Mouse (Mus musculus) lung, postnatal 14 days (tissue): ENCODE measurements around the gene Ppil1.

Source experiments
- DNase-seq: peaks from one replicate; pipeline ENCODE4 v3.0.0; 2021

Gene Ppil1

DNA sequence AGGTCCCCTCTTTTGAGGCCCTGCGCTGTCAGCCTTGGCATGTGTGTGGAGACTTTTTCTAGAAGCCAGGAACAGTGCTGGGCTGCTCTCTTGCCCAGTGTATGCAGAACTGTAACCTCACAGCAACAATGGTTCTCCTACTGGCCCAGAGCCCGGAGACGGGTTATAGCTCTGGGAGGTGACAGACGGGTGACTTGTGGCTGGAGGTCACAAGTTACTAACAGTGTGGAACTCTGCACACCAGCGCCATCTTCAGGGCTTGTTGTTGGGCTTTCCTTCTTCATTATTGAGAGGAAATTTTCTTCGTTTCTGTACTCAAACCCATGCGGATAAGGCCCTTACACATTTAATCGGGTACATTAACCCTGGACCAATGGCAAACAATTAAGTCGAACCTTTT lies 14.5 kb downstream of the Ppil1 start:
- peak; percentile 77 for DNase-seq

DNA sequence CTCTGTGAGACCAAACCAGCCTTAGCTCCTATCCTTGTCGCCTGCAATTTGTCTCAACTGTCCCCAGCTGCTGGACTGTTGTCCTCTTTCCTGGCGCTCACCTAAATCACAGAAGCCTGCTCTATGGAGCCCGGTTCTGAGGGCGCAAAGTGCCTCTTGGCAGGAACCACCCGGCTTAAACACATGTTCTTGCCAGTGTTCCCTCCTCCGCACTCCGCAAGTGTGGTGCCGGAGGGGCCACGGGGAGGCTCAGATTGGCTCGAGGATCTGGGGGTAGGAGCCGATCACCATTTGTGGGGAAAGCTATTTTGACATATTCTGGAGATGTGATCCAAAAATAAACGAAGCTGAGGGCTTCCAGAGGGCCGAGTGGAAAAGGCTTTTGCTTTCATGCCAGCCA lies 16.1 kb downstream of the Ppil1 start:
- DNase-seq: no peak

DNA sequence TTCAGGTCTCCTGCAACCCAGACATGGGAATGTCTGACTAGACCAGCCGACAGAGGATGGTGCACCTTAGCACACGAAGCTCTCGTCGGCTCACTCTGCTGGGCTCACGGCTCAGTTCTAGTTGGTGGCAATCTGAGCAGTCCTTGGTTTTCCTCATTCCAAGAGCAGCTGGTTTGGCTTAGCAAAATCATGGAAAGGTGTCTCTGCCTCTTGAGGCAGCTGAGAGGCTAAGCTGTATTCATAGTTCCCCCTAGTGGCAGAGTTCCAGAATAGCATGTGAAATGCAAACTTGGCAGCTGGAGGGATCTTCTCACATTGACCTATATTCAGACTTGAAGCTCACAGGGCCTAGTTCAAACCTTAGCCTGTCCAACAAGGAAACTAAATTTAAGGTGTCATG lies 17.4 kb downstream of the Ppil1 start:
- DNase-seq: peak; percentile 53

DNA sequence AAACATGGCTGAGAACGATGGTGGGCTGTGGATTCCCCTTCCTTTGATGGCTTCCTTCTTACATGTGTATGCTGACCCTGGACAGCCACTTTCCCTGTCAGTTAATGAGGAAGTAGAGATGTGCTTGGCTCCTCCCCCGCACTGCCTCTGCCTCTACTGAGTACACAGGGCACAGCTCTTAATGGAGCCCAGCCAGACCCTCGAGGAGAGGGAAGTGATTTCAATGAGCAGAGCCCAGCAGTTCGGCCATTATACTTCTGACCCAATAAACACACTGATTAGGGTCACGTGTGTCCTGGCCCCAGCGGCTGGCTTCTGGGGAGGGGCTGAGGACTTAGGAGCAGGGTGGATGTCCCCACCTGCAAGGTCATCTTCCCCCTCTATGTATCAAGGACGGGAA lies 18.3 kb downstream of the Ppil1 start:
- no peak for DNase-seq

DNA sequence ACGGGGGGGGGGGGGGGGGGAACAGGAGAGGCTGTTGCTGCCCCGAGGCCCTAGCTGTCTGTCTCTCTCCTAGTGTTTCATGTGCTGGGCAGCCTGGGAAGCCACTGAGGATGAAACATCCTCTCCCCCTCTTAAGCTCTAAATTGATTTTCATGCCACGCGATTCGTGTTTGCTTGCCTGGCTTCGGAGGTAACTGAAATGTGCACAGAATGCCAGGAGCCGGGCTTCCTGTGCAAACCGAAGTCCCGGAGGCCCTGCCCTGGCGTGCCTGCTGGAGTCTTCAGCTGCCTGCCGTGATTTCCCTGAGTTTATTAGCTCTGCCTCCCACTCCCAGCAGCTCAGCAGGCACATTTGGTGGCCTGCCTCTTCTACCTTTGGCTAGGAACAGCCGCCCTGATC lies 19.1 kb downstream of the Ppil1 start:
- DNase-seq: no peak

DNA sequence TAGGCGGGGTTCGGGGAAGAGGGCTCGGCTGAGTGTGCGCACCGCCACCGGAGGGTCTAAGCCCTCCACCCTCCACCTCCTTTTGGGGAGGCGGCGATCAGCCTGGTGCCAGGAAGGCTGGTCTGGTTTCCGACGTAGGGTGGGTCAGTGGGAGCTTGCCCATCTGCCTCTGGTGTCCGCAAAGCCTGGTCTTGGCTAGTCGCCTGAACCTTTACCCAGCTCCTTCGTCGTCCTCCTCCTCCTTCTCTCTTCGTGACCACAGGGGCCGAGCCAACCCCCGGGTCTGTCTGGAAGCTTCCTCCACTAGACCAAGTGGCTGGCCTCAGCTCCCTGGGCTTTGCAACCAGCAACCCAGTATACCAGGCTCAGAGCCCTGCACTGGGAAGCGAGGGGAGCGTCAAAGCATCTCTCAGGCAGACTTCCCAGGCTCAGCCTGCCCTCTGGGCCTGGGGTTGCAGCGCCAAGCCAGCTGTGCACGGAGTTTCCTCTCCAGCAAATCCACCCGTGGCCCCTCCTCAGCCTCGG lies 25.5 kb downstream of the Ppil1 start:
- no peak for DNase-seq

DNA sequence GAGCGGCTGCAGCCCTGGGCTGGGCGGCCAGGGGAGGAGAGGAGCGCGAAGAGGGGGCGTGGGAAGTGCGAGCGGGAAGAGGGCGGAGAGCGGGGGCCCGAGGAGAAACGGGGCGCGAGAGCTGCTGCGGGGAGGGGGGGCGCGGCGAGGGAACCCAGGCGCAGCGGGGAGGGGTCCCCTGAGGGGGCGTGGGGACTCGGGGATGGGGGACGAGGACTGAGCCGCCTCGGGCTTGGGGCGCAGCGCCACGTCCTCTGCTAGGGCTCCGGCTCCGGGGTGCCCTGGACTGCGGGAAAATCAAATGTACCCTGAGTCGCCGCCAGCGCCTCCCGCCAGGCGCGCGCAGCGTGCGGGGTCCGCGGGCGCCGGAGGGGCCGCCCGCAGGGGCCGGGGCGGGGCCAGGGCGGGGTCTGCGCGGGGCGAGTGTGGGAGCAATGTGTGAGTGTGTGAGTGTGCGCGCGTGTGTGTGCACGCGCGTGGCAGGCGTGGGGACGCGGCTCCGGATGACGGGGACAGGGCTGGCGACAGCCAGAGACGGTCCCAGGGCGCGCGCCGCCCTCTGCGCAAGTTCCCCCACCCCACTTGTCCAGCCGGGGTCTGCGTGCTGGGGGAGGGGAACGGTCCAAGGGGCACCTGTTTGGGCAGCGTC lies 26.1 kb downstream of the Ppil1 start, which contains the start of gene Cpne5:
Cpne5 (minus strand) TSS at position 396 of the 649 bp plus-strand sequence.
- DNase-seq: no peak

DNA sequence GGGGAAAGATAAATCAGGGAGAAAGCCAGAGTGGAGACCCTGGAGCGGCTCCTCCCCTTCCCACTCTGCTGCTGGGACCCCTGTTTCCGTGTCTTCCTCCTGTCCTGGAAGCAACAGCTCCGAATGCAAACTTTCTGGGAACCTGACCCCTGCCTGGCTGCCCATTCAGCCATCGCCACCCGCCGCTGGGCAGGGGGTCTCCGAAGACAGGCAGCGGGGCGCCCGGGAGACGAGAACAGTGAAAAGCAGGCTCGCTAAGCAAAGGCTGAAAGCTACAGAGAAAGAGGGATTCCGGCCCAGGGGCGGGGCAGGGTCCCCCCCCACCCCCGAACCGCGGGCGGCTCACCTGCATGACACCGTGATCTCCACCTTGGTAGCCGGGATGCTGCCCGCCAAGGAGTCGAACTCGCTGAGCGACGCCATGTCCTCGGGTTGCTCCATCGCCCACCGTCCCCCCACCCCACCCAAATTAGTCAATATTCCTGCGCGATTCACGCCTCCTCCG lies 26.7 kb downstream of the Ppil1 start:
- DNase-seq: no peak

DNA sequence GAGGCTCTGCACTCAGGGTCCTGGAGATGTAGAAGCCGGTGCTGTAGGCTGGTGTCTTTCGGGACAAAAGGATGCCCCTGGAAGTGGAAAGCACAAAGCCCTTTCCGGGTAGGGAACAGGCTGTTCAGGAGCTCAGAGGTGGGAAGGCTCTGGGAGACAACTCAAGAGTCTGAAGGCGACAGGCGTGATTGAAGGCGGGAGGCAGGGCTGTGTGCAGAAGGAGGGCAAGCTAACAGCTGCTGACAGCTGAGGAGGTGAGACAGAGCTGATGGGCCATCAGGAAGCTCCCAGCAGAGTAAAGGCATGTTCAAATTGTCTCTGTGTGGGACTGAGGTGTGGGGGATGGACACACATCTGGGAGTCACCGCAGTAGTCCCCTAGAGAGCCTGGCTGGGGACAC lies 27.9 kb downstream of the Ppil1 start:
- DNase-seq: no peak

DNA sequence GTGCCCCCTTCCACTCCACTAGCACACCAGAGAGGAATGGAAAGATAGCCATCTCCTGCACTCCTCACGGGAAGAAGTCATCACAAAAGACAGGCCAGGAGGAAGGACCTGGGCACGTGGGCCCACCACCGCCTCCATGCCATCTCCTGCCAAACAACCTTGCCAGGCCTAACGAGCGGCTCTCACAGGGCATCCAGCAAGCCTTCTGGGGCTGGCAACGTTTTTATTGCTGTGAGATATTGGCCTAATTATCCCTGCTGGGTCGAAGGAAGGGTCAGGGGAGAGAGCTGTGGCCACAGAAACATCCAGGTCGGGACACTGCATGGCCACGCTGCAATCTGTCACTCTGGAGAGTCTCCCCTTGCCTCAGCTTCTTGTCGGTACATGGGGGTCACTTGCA lies 32.9 kb downstream of the Ppil1 start:
- no peak for DNase-seq

DNA sequence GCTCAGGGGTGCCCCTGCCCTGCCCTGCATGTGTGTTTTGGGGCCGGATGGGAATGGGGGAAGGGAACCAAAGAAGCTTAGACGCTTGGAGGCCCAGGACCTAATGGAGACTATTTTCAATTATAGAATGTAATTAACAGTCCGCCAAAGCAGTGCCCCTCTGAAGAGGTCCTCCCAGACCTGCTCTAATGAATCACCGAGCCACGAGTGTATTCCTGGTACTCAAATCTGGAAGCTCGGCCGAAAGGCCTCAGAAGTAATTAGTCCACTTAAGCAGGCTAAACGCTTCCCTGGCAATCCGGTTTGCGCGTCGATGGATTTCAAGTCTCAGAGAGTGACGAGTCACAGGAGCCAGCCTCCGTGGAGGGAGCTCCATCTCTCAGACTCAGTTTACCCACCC lies 43.4 kb downstream of the Ppil1 start:
- DNase-seq: no peak

DNA sequence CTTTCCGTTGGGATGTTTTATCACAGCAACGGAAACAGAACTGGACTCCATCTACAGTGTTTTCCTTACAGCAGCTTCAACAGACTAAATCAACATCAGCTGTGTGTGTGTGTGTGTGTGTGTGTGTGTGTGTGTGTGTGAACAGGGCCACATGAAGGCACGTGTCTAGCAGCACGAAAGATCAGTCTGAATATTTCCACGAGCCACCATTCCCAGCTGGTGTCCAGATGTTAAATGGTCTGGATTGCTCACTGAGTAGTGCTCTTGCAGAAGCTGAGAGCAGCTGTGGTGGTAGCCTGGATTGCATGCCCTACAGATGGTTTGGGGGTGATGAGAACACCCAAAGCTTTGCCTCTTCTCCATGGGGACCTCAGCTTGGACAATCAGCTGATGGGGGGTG lies 46.0 kb downstream of the Ppil1 start:
- no peak for DNase-seq

DNA sequence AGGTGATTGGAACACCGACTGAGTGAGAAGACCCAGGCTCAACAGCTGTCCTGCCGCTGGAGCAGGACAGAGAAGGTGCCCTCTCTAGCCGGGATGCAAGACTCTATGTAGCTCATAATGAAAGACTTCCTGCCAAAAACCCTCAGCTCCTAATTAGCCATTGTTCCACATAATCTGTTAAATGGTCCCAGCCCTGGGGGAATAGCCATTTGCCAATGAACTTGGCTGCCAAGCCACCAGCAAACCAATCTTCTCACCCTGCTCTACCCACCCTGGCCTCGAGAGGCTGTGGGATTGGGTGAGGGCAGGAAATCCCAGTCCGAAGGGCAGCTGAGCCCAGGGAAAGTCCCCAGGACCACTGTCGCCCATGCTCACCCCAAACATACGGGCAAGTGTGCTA lies 47.9 kb downstream of the Ppil1 start:
- DNase-seq: no peak

DNA sequence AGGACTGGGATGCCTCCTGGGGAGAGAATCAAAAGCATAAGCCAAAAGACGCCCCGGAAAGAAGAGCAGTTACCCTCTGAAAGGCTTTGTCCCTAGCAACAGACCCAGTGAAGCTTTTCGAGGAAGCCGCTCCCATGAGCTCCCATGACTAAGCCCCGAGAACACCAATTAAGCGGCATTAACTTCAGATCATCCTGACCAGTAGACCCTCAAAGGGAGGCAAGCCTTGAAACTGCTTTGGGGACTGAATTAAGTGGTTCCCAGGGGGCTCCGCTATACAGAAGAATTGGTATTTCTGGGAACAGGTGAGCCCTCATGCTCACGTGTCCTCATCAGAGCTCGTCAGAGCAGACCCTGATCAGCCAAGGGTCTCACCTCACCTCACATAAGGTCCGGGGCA lies 49.3 kb downstream of the Ppil1 start:
- DNase-seq: no peak

DNA sequence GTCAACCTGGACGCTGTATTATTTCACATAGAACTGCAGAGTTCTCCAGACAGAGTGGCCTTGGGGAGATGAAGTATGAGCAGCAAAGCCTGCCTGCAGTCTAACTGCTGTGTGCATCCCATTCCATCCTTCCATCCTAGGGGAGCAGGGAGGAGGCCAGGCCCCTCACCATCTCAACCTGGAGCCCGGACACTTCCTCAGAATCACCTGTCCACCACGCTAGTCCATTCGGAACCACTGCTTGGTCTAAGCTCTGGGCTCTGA lies 49.9 kb downstream of the Ppil1 start:
- no peak for DNase-seq

DNA sequence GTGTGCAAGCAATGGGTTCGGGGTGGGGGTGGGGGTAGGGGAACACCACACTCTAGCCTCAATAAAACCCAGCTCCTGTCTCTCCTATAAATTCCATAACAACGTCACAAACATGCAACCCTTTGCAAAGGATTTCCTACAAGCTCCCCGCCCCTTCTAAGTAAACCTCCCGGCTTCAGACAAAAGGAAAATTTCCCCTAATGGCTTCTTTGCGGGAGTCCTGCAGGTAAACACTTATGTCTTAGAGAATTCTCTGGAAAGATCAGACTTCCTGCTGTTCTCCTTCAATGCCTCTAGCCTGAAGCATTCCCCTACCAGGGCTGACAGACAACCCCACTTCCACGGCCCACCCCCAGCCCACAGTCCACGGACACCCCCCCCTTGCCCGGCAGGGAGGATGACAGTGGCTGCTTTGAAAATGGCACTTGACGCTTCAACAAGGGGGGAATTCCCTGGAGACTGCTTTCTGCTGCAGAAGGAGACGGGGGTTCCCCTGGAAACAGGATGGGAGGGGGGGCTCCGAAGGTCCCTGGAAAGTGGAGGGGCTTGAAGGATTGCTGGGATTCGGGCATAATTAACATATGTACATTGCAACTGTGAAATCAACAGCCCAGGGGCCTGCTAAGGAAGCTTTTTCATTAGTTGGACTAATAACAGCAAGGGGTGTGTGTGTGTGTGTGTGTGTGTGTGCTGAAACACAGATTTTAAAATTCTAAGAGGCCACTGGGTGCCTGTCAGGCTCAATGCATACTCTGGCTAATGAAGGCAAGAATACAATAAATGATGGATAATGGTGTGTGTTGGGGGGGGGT lies 50.4 kb downstream of the Ppil1 start:
- DNase-seq: no peak

DNA sequence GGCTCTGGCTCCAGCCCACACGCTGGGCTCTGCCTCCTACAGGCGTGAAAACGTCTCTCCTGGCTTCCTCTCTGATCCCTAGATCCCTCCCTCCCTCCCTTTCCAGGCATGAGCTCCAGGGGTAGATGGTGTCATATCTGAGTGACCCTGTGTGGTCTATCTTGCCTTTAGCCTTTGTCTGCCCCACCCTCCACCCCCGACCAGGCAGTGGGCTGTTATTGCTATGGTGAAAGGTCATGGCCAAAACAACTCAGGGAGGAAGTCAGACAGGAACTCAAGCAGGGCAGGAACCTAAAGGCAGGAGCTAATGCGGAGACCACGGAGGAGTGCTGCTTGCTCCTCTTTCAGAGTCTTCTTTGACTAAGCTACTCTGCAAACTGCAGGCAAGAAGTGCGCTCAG lies 52.1 kb downstream of the Ppil1 start:
- DNase-seq: no peak

DNA sequence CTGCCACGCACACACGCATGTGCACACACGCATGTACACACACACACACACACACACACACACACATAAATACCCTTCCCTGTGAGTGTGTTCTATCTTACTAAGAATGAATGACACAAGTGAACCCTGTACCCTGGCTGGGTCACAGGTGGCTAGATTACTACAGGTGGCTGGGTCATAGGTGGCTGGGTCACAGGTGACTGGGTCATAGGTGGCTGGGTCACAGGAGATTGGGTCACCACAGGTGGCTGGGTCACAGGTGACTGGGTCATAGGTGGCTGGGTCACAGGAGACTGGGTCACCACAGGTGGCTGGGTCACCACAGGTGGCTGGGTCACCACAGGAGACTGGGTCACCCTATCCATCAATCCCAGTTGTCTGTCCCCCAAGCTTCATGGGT lies 53.9 kb downstream of the Ppil1 start:
- DNase-seq: no peak

DNA sequence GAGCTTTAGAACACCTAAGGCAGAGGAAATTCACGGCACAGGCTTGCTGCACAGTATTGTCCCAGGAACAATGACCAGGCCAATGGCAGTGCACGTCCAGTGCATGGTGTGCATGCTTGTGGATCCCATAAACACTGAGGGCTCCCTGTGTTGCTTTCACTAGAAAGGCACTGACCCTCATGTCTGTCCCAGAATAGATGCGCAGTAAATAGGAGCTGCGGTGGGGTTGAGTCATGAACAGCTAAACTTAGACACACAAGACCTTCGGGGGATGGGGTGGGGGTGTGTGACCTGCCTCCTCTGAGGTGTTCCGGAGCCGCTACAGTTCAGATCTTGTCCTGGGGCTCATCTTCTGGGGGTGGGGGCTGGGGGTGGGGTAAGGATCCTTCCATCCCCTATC lies 57.9 kb downstream of the Ppil1 start:
- DNase-seq: no peak

DNA sequence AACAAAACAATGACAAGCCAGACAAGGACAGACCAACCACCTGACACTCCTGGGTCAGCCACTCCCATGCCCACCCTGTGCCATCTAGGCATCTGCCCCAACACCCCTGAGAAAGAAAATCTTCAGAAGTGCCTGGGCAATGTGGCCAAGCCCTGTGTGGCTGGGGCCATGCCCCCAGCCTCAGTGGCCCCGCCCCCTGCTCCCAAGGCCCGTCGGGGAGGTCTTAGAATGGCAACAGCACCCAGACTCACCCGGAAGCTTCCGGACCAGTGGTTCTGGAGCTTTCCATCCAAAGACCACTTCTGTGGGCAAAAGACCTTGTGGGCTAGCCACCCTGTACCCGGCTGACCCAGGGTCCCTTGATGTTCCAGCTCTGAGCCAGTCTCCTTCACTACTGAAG lies 61.4 kb downstream of the Ppil1 start:
- no peak for DNase-seq
